Mouse (Mus musculus) stomach, embryonic 16.5 days (tissue): ENCODE results near the gene C130050O18Rik. TPM values are rescaled to one million over a fixed set of nuclear protein-coding genes. Genes with fewer than 3 reads are reported as not detected.

Source experiments
- ATAC-seq: fragments of 200-750 bp; cut with Nextera tagmentation; 2 replicates; pipeline ENCODE4 v1.8.0; 2017; ENCODE audit warnings: moderate number of reproducible peaks, moderate TSS enrichment; ENCODE audit not compliant: insufficient read depth, low FRiP score
- H3K27ac ChIP-seq: fragments of 300-500 bp; sonication (generic); 2 replicates; pipeline ENCODE4 v1.5.1; 2014; ENCODE audit warnings: low read length
- H3K27me3 ChIP-seq: fragments of 300-500 bp; sonication (generic); 2 replicates; pipeline ENCODE4 v1.6.1; 2014; ENCODE audit warnings: low read length, control low read depth, mixed read lengths; ENCODE audit not compliant: control insufficient read depth, insufficient read depth
- H3K36me3 ChIP-seq: fragments of 300-500 bp; sonication (generic); 2 replicates; pipeline ENCODE4 v1.6.1; 2014; ENCODE audit warnings: low read length; ENCODE audit not compliant: control insufficient read depth, insufficient read depth
- H3K4me1 ChIP-seq: fragments of 300-500 bp; sonication (generic); 2 replicates; pipeline ENCODE4 v1.6.1; 2014; ENCODE audit warnings: low read length, control low read depth, mixed read lengths; ENCODE audit not compliant: control insufficient read depth, insufficient read depth
- H3K4me2 ChIP-seq: fragments of 300-500 bp; sonication (generic); 2 replicates; pipeline ENCODE4 v1.6.1; 2014; ENCODE audit warnings: low read depth, low read length, mixed read lengths
- H3K4me3 ChIP-seq: fragments of 300-500 bp; sonication (generic); replicated peaks from 2 replicates; pipeline ENCODE4 v1.5.1; 2014; ENCODE audit warnings: mild to moderate bottlenecking, low read length
- H3K9ac ChIP-seq: fragments of 300-500 bp; sonication (generic); 2 replicates; pipeline ENCODE4 v1.6.1; 2014; ENCODE audit warnings: low read length
- H3K9me3 ChIP-seq: fragments of 300-500 bp; sonication (generic); replicated peaks from 2 replicates; pipeline ENCODE4 v1.6.1; 2016; ENCODE audit warnings: low read length, control low read depth; ENCODE audit not compliant: control insufficient read depth
- WGBS: fragments of 180-500 bp; shearing (Covaris S2); extraction: QIAGEN DNeasy Blood & Tissue Kit; methylation state at CpG from one replicate; pipeline ENCODE4 v1.1.7; 2014; 5-methylcytosine and 5-hydroxymethylcytosine counted together
- polyA plus RNA-seq: library from polyadenylated mRNA; unstranded; fragments of >200 nt; fragmentation: Nextera tagmentation; extraction: Ambion mirVana; gene quantifications from 2 replicates; pipeline ENCODE4 v1.2.1, GENCODE M21; 2015

The C130050O18Rik gene
- polyA plus RNA-seq, 1 experiment from 2014 or later = 0.80 TPM

DNA sequence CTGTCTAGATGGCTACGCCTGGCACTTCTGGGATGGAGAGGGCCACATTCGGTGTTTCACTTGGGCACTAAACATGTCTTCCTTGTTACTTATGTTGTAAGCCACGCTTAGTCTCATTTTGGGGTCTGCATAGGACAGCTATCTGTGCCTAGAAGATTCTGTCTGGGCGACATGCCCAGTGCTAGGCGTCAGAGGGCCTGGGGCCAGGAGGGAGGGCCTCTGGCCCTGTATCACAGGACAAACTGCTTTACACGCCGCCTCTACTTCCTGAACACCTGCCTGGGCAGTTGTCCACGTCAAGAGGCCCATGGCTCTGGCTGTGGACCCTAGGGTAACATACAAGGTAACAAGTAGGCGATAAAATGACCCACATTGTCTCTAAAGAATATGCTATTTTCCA lies 22.9 kb downstream of the C130050O18Rik start:
- Histone ChIP-seq H3K9me3 (no peaks in the 10 kb centered on the region), H3K27ac (peak overlapping the region; percentile 2; the same call in 1 of the 2 replicates), H3K36me3 (no peaks in the 10 kb centered on the region), H3K4me2 (no peak overlapping the region), H3K4me3 (no peak overlapping the region), H3K9ac (no peak overlapping the region), H3K4me1 (peaks cover 22% of the 10 kb centered on the region), H3K27me3 (no peaks in the 10 kb centered on the region)
- ATAC-seq = peak; percentile 38; the same call in 1 of the 2 replicates
- WGBS = 58% methylated on average over 9 of the region's 9 CpGs

DNA sequence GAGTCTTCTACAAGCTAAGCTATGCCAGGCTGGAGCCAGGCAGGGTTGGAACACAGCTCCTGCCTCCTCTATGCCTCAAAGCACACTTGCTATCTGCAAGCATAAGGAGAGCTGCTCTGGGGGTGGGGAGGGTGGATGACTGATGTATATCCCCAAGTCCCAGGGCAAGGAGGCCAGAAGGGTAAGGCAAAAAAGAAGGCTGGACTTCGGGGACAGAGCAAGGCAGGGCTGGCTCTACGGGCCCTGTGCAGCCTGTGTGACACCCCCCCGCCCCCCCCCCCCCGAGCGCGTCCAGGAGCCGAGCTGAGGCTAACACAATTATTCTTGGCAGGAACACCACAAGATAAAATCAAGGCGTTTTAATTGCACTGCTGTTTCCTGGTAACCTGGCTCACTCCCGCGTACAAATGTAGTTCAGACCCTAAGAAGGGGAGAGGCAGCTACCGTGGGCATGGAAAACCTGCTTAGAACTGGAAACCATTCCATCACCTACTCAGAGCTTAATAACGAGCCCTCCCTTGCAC lies 24.8 kb downstream of the C130050O18Rik start:
- no peaks in the 10 kb centered on the region for H3K9me3 ChIP-seq
- H3K36me3 ChIP-seq = no peaks in the 10 kb centered on the region
- H3K4me2 ChIP-seq = no peak overlapping the region
- ATAC-seq = peak; percentile 49; the same call in 1 of the 2 replicates
- peak overlapping the region; percentile 58; the same call in 1 of the 2 replicates for H3K27ac ChIP-seq
- no peaks in the 10 kb centered on the region for H3K27me3 ChIP-seq
- H3K4me1 ChIP-seq = peaks cover 14% of the 10 kb centered on the region; the same call in 1 of the 2 replicates
- WGBS = 28% methylated on average over 12 of the region's 12 CpGs
- peak overlapping the region; percentile 39; the same call in 1 of the 2 replicates for H3K9ac ChIP-seq
- no peak overlapping the region for H3K4me3 ChIP-seq

DNA sequence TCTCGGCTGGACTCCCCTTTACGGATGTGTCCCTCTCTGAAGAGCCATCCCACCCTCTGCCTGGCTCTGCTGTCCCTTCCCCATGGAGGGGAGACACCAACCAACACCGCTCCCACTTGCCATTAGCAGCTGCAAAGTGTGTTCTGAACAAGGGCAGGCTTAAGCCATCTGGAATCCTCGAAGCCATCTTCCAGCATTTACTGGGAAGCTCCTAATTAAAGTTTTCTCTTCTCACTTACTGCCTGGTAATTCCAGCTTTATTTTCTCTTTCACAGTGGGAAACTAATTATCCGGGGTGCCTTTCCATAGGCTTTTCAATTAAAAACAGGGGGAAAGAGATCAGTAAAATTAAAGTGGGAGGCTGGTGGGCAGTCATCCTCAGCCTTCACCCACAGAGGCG lies 27.3 kb downstream of the C130050O18Rik start:
- no peak for ATAC-seq
- H3K4me3 ChIP-seq = no peak overlapping the region
- no peak overlapping the region for H3K9ac ChIP-seq
- no peaks in the 10 kb centered on the region for H3K27me3 ChIP-seq
- H3K4me1 ChIP-seq = peaks cover 11% of the 10 kb centered on the region; the same call in 1 of the 2 replicates
- H3K36me3 ChIP-seq = no peaks in the 10 kb centered on the region
- H3K27ac ChIP-seq = no peak overlapping the region
- no peak overlapping the region for H3K4me2 ChIP-seq
- WGBS = 86% methylated on average over 6 of the region's 6 CpGs
- no peaks in the 10 kb centered on the region for H3K9me3 ChIP-seq

DNA sequence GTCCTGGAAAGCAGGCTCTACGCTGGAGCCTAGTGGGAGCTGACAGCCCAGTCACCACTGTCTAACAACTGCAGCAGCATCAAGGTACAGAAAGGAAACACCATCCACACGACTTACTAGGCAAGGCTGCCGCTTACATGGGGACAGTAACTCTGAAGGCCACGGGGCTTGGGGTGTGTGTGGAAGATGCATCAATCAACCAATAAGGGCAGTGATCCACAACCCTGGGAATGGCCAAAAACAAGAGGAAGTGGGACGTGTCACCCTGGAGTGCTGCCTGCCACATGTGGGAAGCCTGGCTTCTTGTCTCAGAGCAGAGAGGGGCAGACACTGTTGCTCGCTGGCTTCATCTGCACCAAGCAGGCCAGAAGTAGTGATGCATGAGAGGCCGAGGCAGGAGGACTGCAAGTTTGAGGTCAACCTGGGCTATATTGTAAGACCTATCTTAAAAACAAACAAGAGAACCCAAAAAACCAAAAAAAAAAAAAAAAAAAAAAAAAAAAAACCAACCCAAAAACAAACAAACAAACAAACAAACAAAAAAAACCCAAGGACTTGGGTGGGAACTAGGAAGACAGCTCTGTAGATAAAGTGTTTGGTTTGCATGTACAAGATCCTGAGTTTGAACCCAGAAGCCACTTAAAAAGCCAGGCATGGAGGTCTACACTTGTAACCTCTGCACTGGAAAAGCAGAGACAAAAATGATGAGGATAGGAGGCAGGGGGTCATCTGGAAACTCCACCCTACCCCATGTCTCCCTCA lies 27.8 kb downstream of the C130050O18Rik start:
- Histone ChIP-seq H3K4me1 (peaks cover 10% of the 10 kb centered on the region; the same call in 1 of the 2 replicates), H3K4me3 (no peak overlapping the region), H3K27me3 (no peaks in the 10 kb centered on the region), H3K9me3 (no peaks in the 10 kb centered on the region), H3K9ac (no peak overlapping the region), H3K36me3 (no peaks in the 10 kb centered on the region), H3K4me2 (no peak overlapping the region), H3K27ac (no peak overlapping the region)
- no peak for ATAC-seq
- 77% methylated on average over 7 of the region's 7 CpGs for WGBS

DNA sequence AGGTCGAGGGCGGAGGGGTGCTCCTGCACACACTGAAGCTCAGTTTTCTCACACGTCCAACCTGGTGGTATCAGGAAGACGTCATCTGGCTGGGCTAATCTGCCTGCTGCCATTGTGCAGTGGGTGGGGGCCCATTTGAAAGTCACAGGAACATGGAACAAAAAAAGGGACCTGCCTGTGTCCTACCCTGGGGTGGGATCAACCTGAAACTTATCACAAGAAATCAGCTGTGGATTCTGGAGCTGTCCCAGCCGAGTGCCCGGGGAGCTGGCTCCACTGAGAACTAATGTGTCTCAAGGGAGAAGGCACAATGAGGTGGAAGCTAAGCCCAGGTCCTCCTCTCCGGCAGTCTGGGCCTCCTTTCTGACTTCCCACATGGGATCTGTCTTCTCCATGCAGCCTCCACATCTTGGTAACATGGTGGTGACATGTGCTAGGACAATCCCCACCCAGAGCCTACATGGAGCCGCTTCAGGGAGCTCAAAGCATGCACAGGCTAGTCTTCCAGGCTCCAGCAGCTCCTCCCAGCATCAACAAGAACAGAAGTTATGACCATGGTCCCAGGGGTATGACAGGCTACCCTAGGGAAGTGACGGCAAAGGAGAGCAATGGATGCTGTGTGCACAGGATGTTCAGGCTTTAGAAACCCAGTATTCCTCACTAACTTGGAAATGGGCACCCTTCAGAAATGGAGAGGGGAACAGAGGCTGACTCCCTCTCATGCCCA lies 28.9 kb downstream of the C130050O18Rik start:
- Histone ChIP-seq H3K27me3 (no peaks in the 10 kb centered on the region), H3K4me2 (no peak overlapping the region), H3K9ac (no peak overlapping the region), H3K27ac (no peak overlapping the region), H3K36me3 (no peaks in the 10 kb centered on the region), H3K9me3 (no peaks in the 10 kb centered on the region), H3K4me3 (no peak overlapping the region), H3K4me1 (peaks cover 13% of the 10 kb centered on the region; the same call in 1 of the 2 replicates)
- 71% methylated on average over 9 of the region's 9 CpGs for WGBS
- ATAC-seq = no peak

- no peak for ATAC-seq
- 41% methylated on average over 8 of the region's 8 CpGs for WGBS
- peaks cover 7% of the 10 kb centered on the region; the same call in 1 of the 2 replicates for H3K4me1 ChIP-seq
- H3K4me3 ChIP-seq = no peak overlapping the region
- no peak overlapping the region for H3K4me2 ChIP-seq
- no peaks in the 10 kb centered on the region for H3K27me3 ChIP-seq
- no peak overlapping the region for H3K27ac ChIP-seq
- H3K9ac ChIP-seq = no peak overlapping the region
- no peaks in the 10 kb centered on the region for H3K36me3 ChIP-seq
- H3K9me3 ChIP-seq = no peaks in the 10 kb centered on the region
Measured at GRCm38 (mm10) chr5:139434940-139435339, 29.9 kb downstream of the C130050O18Rik start.

DNA sequence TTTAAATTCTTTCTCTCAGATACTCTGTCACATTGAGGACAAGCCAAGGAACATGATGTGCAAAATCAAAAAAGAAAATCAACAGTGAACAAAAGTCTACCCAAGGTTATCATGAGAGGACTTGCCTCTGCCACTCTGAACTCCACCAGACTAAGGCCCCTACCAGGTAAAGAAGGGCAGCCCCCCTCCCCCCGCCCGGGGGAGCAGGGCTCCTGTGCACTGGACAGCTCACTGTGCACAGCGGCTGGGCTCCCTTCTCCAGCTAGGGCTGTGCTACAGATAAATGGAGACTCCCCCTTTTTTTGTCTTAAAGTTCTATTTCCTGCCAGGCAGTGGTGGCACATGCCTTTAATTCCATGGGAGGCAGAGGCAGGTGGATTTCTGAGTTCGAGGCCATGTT lies 32.7 kb downstream of the C130050O18Rik start:
- H3K36me3 ChIP-seq = no peaks in the 10 kb centered on the region
- H3K4me1 ChIP-seq = peaks cover 10% of the 10 kb centered on the region
- H3K9ac ChIP-seq = no peak overlapping the region
- WGBS = 88% methylated on average over 4 of the region's 4 CpGs
- H3K9me3 ChIP-seq = no peaks in the 10 kb centered on the region
- H3K27ac ChIP-seq = no peak overlapping the region
- H3K4me2 ChIP-seq = no peak overlapping the region
- no peaks in the 10 kb centered on the region for H3K27me3 ChIP-seq
- no peak overlapping the region for H3K4me3 ChIP-seq
- no peak for ATAC-seq

- H3K9ac ChIP-seq = no peak overlapping the region
- no peaks in the 10 kb centered on the region for H3K27me3 ChIP-seq
- no peak overlapping the region for H3K4me2 ChIP-seq
- H3K36me3 ChIP-seq = no peaks in the 10 kb centered on the region
- ATAC-seq = no peak
- H3K4me3 ChIP-seq = no peak overlapping the region
- no peaks in the 10 kb centered on the region for H3K9me3 ChIP-seq
- H3K4me1 ChIP-seq = peaks cover 16% of the 10 kb centered on the region
- no peak overlapping the region for H3K27ac ChIP-seq
- WGBS = 83% methylated on average over 12 of the region's 12 CpGs
Measured at GRCm38 (mm10) chr5:139438440-139438839, 33.4 kb downstream of the C130050O18Rik start.

DNA sequence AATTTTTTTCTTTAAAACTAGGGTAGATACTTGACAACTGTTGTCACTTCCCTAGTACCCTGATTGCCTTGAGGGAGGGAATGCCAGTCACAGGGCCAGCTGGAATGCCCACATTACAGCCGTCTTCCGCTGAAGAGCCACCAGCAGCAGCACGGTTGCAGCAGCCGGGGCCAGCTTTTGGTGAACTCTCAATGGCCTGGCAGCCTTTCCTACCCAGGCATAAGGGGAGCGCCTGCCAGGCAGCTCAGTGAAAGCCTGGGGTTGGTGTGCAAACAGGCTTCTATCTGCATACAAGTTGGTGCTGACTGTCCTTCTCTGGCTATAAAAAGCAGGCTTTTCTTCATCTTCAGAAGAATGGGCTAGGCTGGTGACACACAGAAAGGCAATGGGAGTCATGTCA lies 35.4 kb downstream of the C130050O18Rik start:
- no peak for ATAC-seq
- no peak overlapping the region for H3K9ac ChIP-seq
- 83% methylated on average over 5 of the region's 5 CpGs for WGBS

More for the DNA sequence above, 35.4 kb downstream of the C130050O18Rik start:
- Histone ChIP-seq H3K27me3 (no peaks in the 10 kb centered on the region), H3K36me3 (no peaks in the 10 kb centered on the region), H3K27ac (no peak overlapping the region), H3K9me3 (no peaks in the 10 kb centered on the region), H3K4me2 (no peak overlapping the region), H3K4me1 (peaks cover 20% of the 10 kb centered on the region), H3K4me3 (no peak overlapping the region)
